Mouse (Mus musculus): ENCODE results near the gene Creld2.

Creld2 gene

GRCm38 (mm10) chr15:88866934-88867356, 47.5 kb downstream of the Creld2 start:
- no peak for DNase-seq (ENCODE audit: low read depth, low spot score)

GRCm38 (mm10) chr15:88867368-88868023, 48.0 kb downstream of the Creld2 start:
- DNase-seq (ENCODE audit: low read depth, low spot score), result no peak

DNA sequence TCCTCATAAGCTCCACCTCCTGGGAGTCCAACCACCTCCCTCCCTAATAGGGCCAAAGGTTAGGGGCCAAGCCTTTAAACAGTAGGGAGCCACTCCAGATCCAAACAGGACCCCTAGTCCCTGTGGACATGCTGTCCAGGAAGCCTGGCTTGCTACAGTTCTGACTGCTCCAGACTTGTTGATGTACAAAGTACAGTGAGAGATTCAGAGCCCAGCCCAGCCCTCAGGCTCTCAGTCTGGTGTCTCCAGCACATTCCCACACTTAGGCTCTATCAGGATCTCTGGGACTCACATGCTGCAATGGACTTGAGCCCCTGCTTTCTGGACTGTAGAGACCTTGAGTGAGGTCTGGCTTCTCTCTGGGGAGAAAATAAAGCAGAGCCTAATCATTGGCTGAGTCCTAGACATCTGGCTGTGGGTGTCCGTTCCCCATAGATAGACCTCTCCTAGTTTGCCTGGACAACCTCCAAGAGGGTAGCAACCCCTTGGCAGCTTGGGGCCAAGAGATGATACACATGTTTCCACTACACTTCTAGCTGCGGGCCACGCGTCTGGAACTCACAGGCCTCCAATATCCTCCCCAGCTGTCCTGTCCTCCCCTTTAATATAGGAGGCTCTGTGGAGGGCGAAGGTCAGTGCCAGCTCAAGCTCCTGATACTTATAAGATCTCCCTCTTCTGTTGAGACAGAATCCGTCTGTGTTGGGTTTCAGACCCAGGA, 48.7 kb downstream of the Creld2 start:
- DNase-seq (ENCODE audit: low read depth, low spot score), result no peak

GRCm38 (mm10) chr15:88870418-88871185, 51.2 kb downstream of the Creld2 start:
- DNase-seq (ENCODE audit: low read depth, low spot score), result no peak

DNA sequence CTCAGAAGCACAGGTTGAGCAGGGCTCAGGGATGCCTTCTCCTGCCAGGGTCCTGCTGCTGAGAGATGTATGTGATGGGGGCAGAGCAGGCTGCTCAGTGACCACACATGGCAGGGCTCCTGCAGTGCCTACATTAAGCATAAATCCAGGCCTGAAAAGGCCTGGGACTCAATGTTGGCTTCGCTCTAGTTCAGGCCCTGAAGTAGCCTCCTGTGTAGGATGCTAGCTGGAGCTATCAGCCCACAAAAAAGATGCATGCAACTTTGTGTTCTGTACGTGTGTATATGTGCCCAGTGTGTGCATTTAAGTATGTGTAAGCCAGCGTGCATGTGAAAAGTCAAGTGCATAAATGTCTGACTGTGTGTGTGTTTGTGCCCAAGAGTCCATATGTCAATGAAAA, 54.6 kb downstream of the Creld2 start:
- DNase-seq (ENCODE audit: low read depth, low spot score), result no peak

DNA sequence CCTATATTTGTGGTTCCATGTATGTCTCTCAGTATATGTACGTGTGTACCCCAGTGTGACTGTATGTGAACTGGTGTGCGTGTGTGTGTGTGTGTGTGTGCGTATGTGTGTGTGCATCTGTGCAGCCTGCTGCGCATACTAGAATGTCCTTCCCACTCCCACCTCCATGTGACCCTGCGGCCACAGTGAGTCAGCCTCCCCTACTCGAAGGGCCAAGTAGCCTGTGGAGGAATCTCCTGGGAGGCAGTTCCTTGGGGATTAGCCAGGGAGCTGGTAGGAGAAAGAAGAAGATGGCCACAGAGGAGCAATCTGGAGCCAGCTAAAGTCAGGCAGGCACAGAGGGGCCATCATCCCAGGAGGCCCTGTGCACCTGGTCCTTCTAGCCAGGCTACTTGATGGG, 55.0 kb downstream of the Creld2 start:
- no peak for DNase-seq (ENCODE audit: low read depth, low spot score)

GRCm38 (mm10) chr15:88875625-88876081, 56.2 kb downstream of the Creld2 start:
- DNase-seq (ENCODE audit: low read depth, low spot score), result no peak

All from embryo, embryonic 11.5 days (tissue).